Mouse (Mus musculus): ENCODE data around the gene Dguok. TPM values are rescaled to one million over a fixed set of nuclear protein-coding genes. Genes with fewer than 3 reads are reported as not detected.

Gene Dguok
- 24.1 and 24.3 TPM in 2 replicates for polyA plus RNA-seq (2015; fragmentation: Nextera tagmentation; extraction: Ambion mirVana)

GRCm38 (mm10) chr6:83506258-83507167 lies at the start of gene Dguok:
TSS of gene Dguok (minus strand) at chr6:83506969.
- Histone ChIP-seq H3K4me2 (ENCODE audit: low read depth, low read length) (peak within 1 kb of the TSS; percentile 87), H3K9me3 (replicated peaks; ENCODE audit: control insufficient read depth, low read length) (no peaks in the 10 kb centered on the region), H3K36me3 (ENCODE audit: control insufficient read depth, insufficient read depth) (no peaks in the 10 kb centered on the region), H3K27me3 (ENCODE audit: control insufficient read depth, insufficient read depth, low read depth, low read length) (no peaks in the 10 kb centered on the region), H3K4me1 (ENCODE audit: control insufficient read depth, low read depth, low read length) (peaks cover 20% of the 10 kb centered on the region), H3K27ac (ENCODE audit: low read length) (peak within 1 kb of the TSS; percentile 98), H3K9ac (ENCODE audit: low read depth, low read length) (peak within 1 kb of the TSS; percentile 78), H3K4me3 (ENCODE audit: low read depth, low read length) (peak within 1 kb of the TSS; percentile 81)
- ATAC-seq (ENCODE audit: low read depth) = peak; percentile 96
- under 1% methylated on average over 54 of the region's 54 CpGs for WGBS (ENCODE audit: insufficient replicate concordance)

GRCm38 (mm10) chr6:83555972-83556371 lies 49.2 kb upstream of the Dguok start:
- no peak overlapping the region for H3K4me3 ChIP-seq (ENCODE audit: low read depth, low read length)
- H3K36me3 ChIP-seq (ENCODE audit: control insufficient read depth, insufficient read depth) = no peaks in the 10 kb centered on the region
- no peak for ATAC-seq (ENCODE audit: low read depth)
- 60% methylated on average over 6 of the region's 6 CpGs for WGBS (ENCODE audit: insufficient replicate concordance)
- no peaks in the 10 kb centered on the region for H3K4me1 ChIP-seq (ENCODE audit: control insufficient read depth, low read depth, low read length)
- H3K27ac ChIP-seq (ENCODE audit: low read length) = no peak overlapping the region
- no peak overlapping the region for H3K9ac ChIP-seq (ENCODE audit: low read depth, low read length)
- H3K9me3 ChIP-seq (replicated peaks; ENCODE audit: control insufficient read depth, low read length) = no peaks in the 10 kb centered on the region
- H3K4me2 ChIP-seq (ENCODE audit: low read depth, low read length) = no peak overlapping the region
- no peaks in the 10 kb centered on the region for H3K27me3 ChIP-seq (ENCODE audit: control insufficient read depth, insufficient read depth, low read depth, low read length)

- no peaks in the 10 kb centered on the region for H3K4me1 ChIP-seq (ENCODE audit: control insufficient read depth, low read depth, low read length)
- WGBS (ENCODE audit: insufficient replicate concordance) = 69% methylated on average over 5 of the region's 5 CpGs
- H3K4me3 ChIP-seq (ENCODE audit: low read depth, low read length) = no peak overlapping the region
- H3K4me2 ChIP-seq (ENCODE audit: low read depth, low read length) = no peak overlapping the region
- no peaks in the 10 kb centered on the region for H3K9me3 ChIP-seq (replicated peaks; ENCODE audit: control insufficient read depth, low read length)
- no peak overlapping the region for H3K9ac ChIP-seq (ENCODE audit: low read depth, low read length)
- no peak for ATAC-seq (ENCODE audit: low read depth)
- H3K27me3 ChIP-seq (ENCODE audit: control insufficient read depth, insufficient read depth, low read depth, low read length) = no peaks in the 10 kb centered on the region
- no peaks in the 10 kb centered on the region for H3K36me3 ChIP-seq (ENCODE audit: control insufficient read depth, insufficient read depth)
- H3K27ac ChIP-seq (ENCODE audit: low read length) = no peak overlapping the region
These were observed 41.6 kb upstream of the Dguok start for GRCm38 (mm10) chr6:83548346-83548745.

GRCm38 (mm10) chr6:83545778-83546177 lies 39.0 kb upstream of the Dguok start:
- no peaks in the 10 kb centered on the region for H3K36me3 ChIP-seq (ENCODE audit: control insufficient read depth, insufficient read depth)
- ATAC-seq (ENCODE audit: low read depth) = no peak
- H3K9me3 ChIP-seq (replicated peaks; ENCODE audit: control insufficient read depth, low read length) = no peaks in the 10 kb centered on the region
- no peak overlapping the region for H3K4me2 ChIP-seq (ENCODE audit: low read depth, low read length)
- WGBS (ENCODE audit: insufficient replicate concordance) = 65% methylated on average over 3 of the region's 3 CpGs
- no peak overlapping the region for H3K9ac ChIP-seq (ENCODE audit: low read depth, low read length)
- no peak overlapping the region for H3K4me3 ChIP-seq (ENCODE audit: low read depth, low read length)
- H3K27me3 ChIP-seq (ENCODE audit: control insufficient read depth, insufficient read depth, low read depth, low read length) = no peaks in the 10 kb centered on the region
- H3K4me1 ChIP-seq (ENCODE audit: control insufficient read depth, low read depth, low read length) = no peaks in the 10 kb centered on the region
- no peak overlapping the region for H3K27ac ChIP-seq (ENCODE audit: low read length)

- Histone ChIP-seq H3K9ac (ENCODE audit: low read depth, low read length) (no peak overlapping the region), H3K27ac (ENCODE audit: low read length) (no peak overlapping the region), H3K4me2 (ENCODE audit: low read depth, low read length) (no peak overlapping the region), H3K4me1 (ENCODE audit: control insufficient read depth, low read depth, low read length) (no peaks in the 10 kb centered on the region), H3K27me3 (ENCODE audit: control insufficient read depth, insufficient read depth, low read depth, low read length) (no peaks in the 10 kb centered on the region), H3K9me3 (replicated peaks; ENCODE audit: control insufficient read depth, low read length) (no peaks in the 10 kb centered on the region), H3K36me3 (ENCODE audit: control insufficient read depth, insufficient read depth) (no peaks in the 10 kb centered on the region), H3K4me3 (ENCODE audit: low read depth, low read length) (no peak overlapping the region)
- WGBS (ENCODE audit: insufficient replicate concordance) = 62% methylated on average over 11 of the region's 11 CpGs
- no peak for ATAC-seq (ENCODE audit: low read depth)
These were observed 35.1 kb upstream of the Dguok start for GRCm38 (mm10) chr6:83541756-83542456.

- Histone ChIP-seq H3K36me3 (ENCODE audit: control insufficient read depth, insufficient read depth) (no peaks in the 10 kb centered on the region), H3K27ac (ENCODE audit: low read length) (no peak overlapping the region), H3K9me3 (replicated peaks; ENCODE audit: control insufficient read depth, low read length) (no peaks in the 10 kb centered on the region), H3K27me3 (ENCODE audit: control insufficient read depth, insufficient read depth, low read depth, low read length) (no peaks in the 10 kb centered on the region), H3K4me2 (ENCODE audit: low read depth, low read length) (no peak overlapping the region), H3K4me3 (ENCODE audit: low read depth, low read length) (no peak overlapping the region), H3K4me1 (ENCODE audit: control insufficient read depth, low read depth, low read length) (no peaks in the 10 kb centered on the region), H3K9ac (ENCODE audit: low read depth, low read length) (no peak overlapping the region)
- WGBS (ENCODE audit: insufficient replicate concordance) = 37% methylated on average over 4 of the region's 4 CpGs
- ATAC-seq (ENCODE audit: low read depth) = no peak
These were observed 33.2 kb upstream of the Dguok start for GRCm38 (mm10) chr6:83540017-83540416.

- Histone ChIP-seq H3K36me3 (ENCODE audit: control insufficient read depth, insufficient read depth) (no peaks in the 10 kb centered on the region), H3K9me3 (replicated peaks; ENCODE audit: control insufficient read depth, low read length) (no peaks in the 10 kb centered on the region), H3K4me1 (ENCODE audit: control insufficient read depth, low read depth, low read length) (no peaks in the 10 kb centered on the region), H3K4me2 (ENCODE audit: low read depth, low read length) (no peak overlapping the region), H3K9ac (ENCODE audit: low read depth, low read length) (no peak overlapping the region), H3K27ac (ENCODE audit: low read length) (no peak overlapping the region), H3K27me3 (ENCODE audit: control insufficient read depth, insufficient read depth, low read depth, low read length) (no peaks in the 10 kb centered on the region), H3K4me3 (ENCODE audit: low read depth, low read length) (no peak overlapping the region)
- WGBS (ENCODE audit: insufficient replicate concordance) = 24% methylated on average over 6 of the region's 6 CpGs
- no peak for ATAC-seq (ENCODE audit: low read depth)
These were observed 30.0 kb upstream of the Dguok start for GRCm38 (mm10) chr6:83536795-83537059.

GRCm38 (mm10) chr6:83536028-83536794 lies 29.4 kb upstream of the Dguok start, which contains the start of gene Actg2:
TSS of gene Actg2 (minus strand) at chr6:83536265.
- Histone ChIP-seq H3K27ac (ENCODE audit: low read length) (no peak within 1 kb of the TSS), H3K9me3 (replicated peaks; ENCODE audit: control insufficient read depth, low read length) (no peaks in the 10 kb centered on the region), H3K27me3 (ENCODE audit: control insufficient read depth, insufficient read depth, low read depth, low read length) (no peaks in the 10 kb centered on the region), H3K36me3 (ENCODE audit: control insufficient read depth, insufficient read depth) (no peaks in the 10 kb centered on the region), H3K4me2 (ENCODE audit: low read depth, low read length) (no peak within 1 kb of the TSS), H3K9ac (ENCODE audit: low read depth, low read length) (no peak within 1 kb of the TSS), H3K4me3 (ENCODE audit: low read depth, low read length) (no peak within 1 kb of the TSS), H3K4me1 (ENCODE audit: control insufficient read depth, low read depth, low read length) (no peaks in the 10 kb centered on the region)
- no peak for ATAC-seq (ENCODE audit: low read depth)
- WGBS (ENCODE audit: insufficient replicate concordance) = 47% methylated on average over 12 of the region's 12 CpGs

Data from liver, embryonic 16.5 days (tissue).